Mouse (Mus musculus) naive thymus-derived CD4-positive, alpha-beta T cell, adult 5 months (primary cell): ENCODE measurements around the gene Xndc1. TPM values are rescaled to one million over a fixed set of nuclear protein-coding genes. Genes with fewer than 3 reads are reported as not detected.

ENCODE experiments used
- polyA plus RNA-seq: library from polyadenylated mRNA; unstranded; fragments of 100-300 nt; shearing (Covaris generic); gene quantifications from one replicate; pipeline ENCODE4 v1.2.1, GENCODE M21; 2017

Gene Xndc1
- 43.4 TPM for polyA plus RNA-seq

DNA sequence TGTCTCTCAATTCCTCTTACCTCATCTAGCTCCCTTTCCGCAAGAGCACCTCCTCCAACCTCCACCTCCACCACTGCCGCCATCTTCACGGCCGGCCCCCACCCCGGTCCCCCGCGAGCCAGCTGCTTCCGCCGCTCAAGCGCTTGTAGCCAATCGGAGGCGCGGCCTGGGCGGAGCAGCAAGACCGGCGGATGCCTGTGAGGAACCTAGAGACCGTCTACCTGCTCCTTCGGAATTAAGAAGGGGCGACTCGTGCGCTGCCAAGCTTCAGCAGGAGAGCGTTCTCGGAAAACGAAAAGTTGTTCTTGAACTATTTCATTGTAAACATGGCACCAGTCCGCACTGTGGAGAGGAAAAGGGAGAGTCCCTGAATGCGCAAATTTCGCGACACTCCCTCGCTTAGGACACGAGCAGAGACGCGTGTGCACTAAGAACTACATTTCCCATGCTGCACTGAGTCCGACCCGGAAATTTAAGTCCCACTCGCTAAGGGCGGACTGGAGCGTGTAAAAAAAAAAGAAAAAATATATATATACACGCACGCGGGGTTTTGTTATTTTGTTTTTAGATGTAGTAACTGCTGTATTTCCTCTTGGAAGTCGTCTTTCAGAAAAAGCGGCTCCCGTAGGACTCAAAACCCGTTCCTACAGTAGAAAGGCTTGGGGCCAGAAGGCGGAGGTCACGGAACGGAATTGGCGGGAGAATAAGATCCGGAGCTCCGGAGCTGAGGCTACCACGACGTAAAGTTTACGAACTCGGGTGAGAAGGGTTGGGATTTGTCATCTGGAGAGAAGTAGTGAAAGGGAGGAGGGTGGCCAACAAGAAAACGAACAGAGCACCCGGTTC is at the start of gene Xndc1, which contains the start of the genes Rnf121 and Xntrpc:
Xndc1 (plus strand) TSS at position 466 of the 846 bp plus-strand sequence.
Rnf121 (minus strand) TSS at position 424 of the 846 bp plus-strand sequence.
Xntrpc (plus strand) TSS at position 668 of the 846 bp plus-strand sequence.

GRCm38 (mm10) chr7:102018590-102018989 is 46.7 kb upstream of the Xndc1 start, which contains the start of gene Il18bp:
TSS of gene Il18bp (minus strand) at chr7:102018690.

GRCm38 (mm10) chr7:102082816-102083215 is 17.5 kb downstream of the Xndc1 start, which contains the start of gene Trpc2:
TSS of gene Trpc2 (plus strand) at chr7:102083116.

DNA sequence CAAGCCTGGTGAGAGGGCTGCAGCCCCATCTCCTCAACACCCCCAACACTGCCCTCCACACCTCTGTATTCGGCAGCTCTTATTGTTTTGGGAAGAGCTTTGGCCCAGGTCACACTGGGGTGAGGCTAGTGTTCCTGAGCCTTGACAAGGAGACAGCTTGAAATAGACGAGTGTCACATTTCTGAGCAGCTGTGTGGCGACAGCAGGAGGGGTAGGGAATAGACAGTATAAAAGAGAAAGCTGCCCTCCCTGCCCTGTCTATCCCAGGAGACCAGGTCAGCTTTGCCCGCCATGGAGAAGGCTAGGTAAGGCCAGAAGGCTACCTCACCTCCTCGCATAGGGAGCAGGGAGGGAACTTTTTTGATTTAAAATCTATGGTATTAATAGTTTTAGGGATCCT is 36.2 kb downstream of the Xndc1 start, which contains the start of gene Art1:
Art1 (plus strand) TSS at position 257 of the 400 bp plus-strand sequence.

DNA sequence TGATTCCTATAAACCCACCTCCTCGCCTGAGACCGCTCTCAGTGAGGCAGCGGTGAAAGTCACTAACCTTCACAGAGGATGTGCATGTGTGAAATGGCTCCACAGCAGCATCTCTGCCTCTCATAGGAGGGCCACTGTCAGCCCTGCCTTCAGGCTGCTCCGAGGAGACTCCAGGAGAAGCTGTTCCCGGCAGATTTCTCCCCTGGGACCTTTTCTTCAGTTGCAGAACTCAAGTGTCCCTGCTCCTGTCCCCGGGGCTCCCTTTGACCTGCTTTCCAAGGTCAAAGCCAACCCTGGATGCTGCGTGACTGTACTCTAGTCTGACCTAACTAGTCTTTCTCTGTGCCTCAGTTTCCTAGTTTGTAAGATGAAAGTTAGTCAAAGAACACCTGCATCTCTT is 43.9 kb downstream of the Xndc1 start, which contains the start of gene Art5:
Art5 (minus strand) TSS at position 319 of the 400 bp plus-strand sequence.

GRCm38 (mm10) chr7:102116579-102117331 is 51.4 kb downstream of the Xndc1 start, which contains the start of gene Chrna10:
TSS of gene Chrna10 (minus strand) at chr7:102116828.

Other genes with a start within 250 kb of the Xndc1 start
- not detected for gene Phox2a, start 247.2 kb upstream of the Xndc1 start, polyA plus RNA-seq
- 0.66 TPM for gene Inppl1, start 227.3 kb upstream of the Xndc1 start, polyA plus RNA-seq
- gene Folr2, start 208.3 kb upstream of the Xndc1 start, polyA plus RNA-seq = not detected
- 46.6 TPM for gene Anapc15, start 201.8 kb upstream of the Xndc1 start, polyA plus RNA-seq
- gene Folr1, start 194.7 kb upstream of the Xndc1 start, polyA plus RNA-seq = not detected
- 92.3 TPM for gene Lamtor1, start 159.6 kb upstream of the Xndc1 start, polyA plus RNA-seq
- 1.6 TPM for gene Tomt, start 159.2 kb upstream of the Xndc1 start, polyA plus RNA-seq
- 1.1 TPM for gene Lrrc51, start 131.6 kb upstream of the Xndc1 start, polyA plus RNA-seq
- gene Numa1, start 131.4 kb upstream of the Xndc1 start, polyA plus RNA-seq = 197 TPM
- gene Il18bp, start 46.8 kb upstream of the Xndc1 start, polyA plus RNA-seq = 2.8 TPM
- gene Rnf121, start within 50 bp of the Xndc1 start, polyA plus RNA-seq = 23.8 TPM
- gene Xntrpc, start 202 bp downstream of the Xndc1 start, polyA plus RNA-seq = 1.5 TPM
- gene Trpc2, start 17.6 kb downstream of the Xndc1 start, polyA plus RNA-seq = 0.45 TPM
- gene Art1, start 36.2 kb downstream of the Xndc1 start, polyA plus RNA-seq = not detected
- 0.27 TPM for gene Art5, start 44.0 kb downstream of the Xndc1 start, polyA plus RNA-seq
- gene Chrna10, start 51.3 kb downstream of the Xndc1 start, polyA plus RNA-seq = not detected
- 110 TPM for gene Nup98, start 144.7 kb downstream of the Xndc1 start, polyA plus RNA-seq
- 34.5 TPM for gene Pgap2, start 144.7 kb downstream of the Xndc1 start, polyA plus RNA-seq
- 432 TPM for gene Rhog, start 190.5 kb downstream of the Xndc1 start, polyA plus RNA-seq
- gene Stim1, start 202.3 kb downstream of the Xndc1 start, polyA plus RNA-seq = 194 TPM